Mouse (Mus musculus) liver, embryonic 12.5 days (tissue): ENCODE data around the gene Rcor1. TPM values are rescaled to one million over a fixed set of nuclear protein-coding genes. Genes with fewer than 3 reads are reported as not detected.

Source experiments
- ATAC-seq: fragments of 200-750 bp; cut with Nextera tagmentation; 2 replicates; pipeline ENCODE4 v1.8.0; 2017; ENCODE audit warnings: moderate number of reproducible peaks, mild to moderate bottlenecking, moderate library complexity
- H3K27ac ChIP-seq: fragments of 300-500 bp; sonication (generic); 2 replicates; pipeline ENCODE4 v1.5.1; 2016; ENCODE audit warnings: mild to moderate bottlenecking
- H3K27me3 ChIP-seq: fragments of 300-500 bp; sonication (generic); replicated peaks from 2 replicates; pipeline ENCODE4 v1.6.1; 2016; ENCODE audit warnings: mild to moderate bottlenecking, moderate library complexity
- H3K36me3 ChIP-seq: fragments of 300-500 bp; sonication (generic); 2 replicates; pipeline ENCODE4 v1.6.1; 2016; ENCODE audit warnings: mild to moderate bottlenecking, moderate library complexity
- H3K4me1 ChIP-seq: fragments of 300-500 bp; sonication (generic); 2 replicates; pipeline ENCODE4 v1.6.1; 2016
- H3K4me2 ChIP-seq: fragments of 300-500 bp; sonication (generic); 2 replicates; pipeline ENCODE4 v1.6.1; 2016; ENCODE audit warnings: mild to moderate bottlenecking, moderate library complexity
- H3K4me3 ChIP-seq: fragments of 300-500 bp; sonication (generic); 2 replicates; pipeline ENCODE4 v1.5.1; 2016; ENCODE audit warnings: mild to moderate bottlenecking, moderate library complexity
- H3K9ac ChIP-seq: fragments of 300-500 bp; sonication (generic); 2 replicates; pipeline ENCODE4 v1.6.1; 2016; ENCODE audit warnings: mild to moderate bottlenecking, moderate library complexity
- H3K9me3 ChIP-seq: fragments of 300-500 bp; sonication (generic); replicated peaks from 2 replicates; pipeline ENCODE4 v1.6.1; 2016; ENCODE audit warnings: mild to moderate bottlenecking, moderate library complexity
- WGBS: fragments of 180-500 bp; shearing (Covaris S2); methylation state at CpG from one replicate; pipeline ENCODE4 v1.1.7; 2016; ENCODE audit not compliant: insufficient replicate concordance; 5-methylcytosine and 5-hydroxymethylcytosine counted together
- polyA plus RNA-seq: library from polyadenylated mRNA; unstranded; fragments of >200 nt; fragmentation: Nextera tagmentation; extraction: Ambion mirVana; gene quantifications from 2 replicates; pipeline ENCODE4 v1.2.1, GENCODE M21; 2016

Rcor1 gene
- polyA plus RNA-seq, 1 experiment from 2014 or later = 8.5 TPM

GRCm38 (mm10) chr12:111005803-111006202 lies 33.3 kb upstream of the Rcor1 start:
- H3K9ac ChIP-seq = no peak overlapping the region
- WGBS = 83% methylated on average over 6 of the region's 6 CpGs
- H3K27me3 ChIP-seq = no peaks in the 10 kb centered on the region
- no peak overlapping the region for H3K4me3 ChIP-seq
- no peaks in the 10 kb centered on the region for H3K36me3 ChIP-seq
- ATAC-seq = no peak
- H3K9me3 ChIP-seq = no peaks in the 10 kb centered on the region
- no peak overlapping the region for H3K27ac ChIP-seq
- no peak overlapping the region for H3K4me2 ChIP-seq
- H3K4me1 ChIP-seq = peaks cover 62% of the 10 kb centered on the region

- H3K9ac ChIP-seq = no peak overlapping the region
- H3K4me2 ChIP-seq = no peak overlapping the region
- no peak for ATAC-seq
- H3K36me3 ChIP-seq = no peaks in the 10 kb centered on the region
- H3K4me3 ChIP-seq = no peak overlapping the region
- WGBS = 72% methylated on average over 5 of the region's 5 CpGs
- no peaks in the 10 kb centered on the region for H3K27me3 ChIP-seq
- H3K4me1 ChIP-seq = peaks cover 66% of the 10 kb centered on the region
- no peaks in the 10 kb centered on the region for H3K9me3 ChIP-seq
- peak overlapping the region; percentile 64; the same call in 1 of the 2 replicates for H3K27ac ChIP-seq
These were observed 32.8 kb upstream of the Rcor1 start for GRCm38 (mm10) chr12:111006339-111006738.

- Histone ChIP-seq H3K4me3 (no peak overlapping the region), H3K9ac (peak overlapping the region; percentile 15), H3K27me3 (no peaks in the 10 kb centered on the region), H3K27ac (peak overlapping the region; percentile 64), H3K4me2 (peak overlapping the region; percentile 36), H3K4me1 (peaks cover 70% of the 10 kb centered on the region), H3K36me3 (no peaks in the 10 kb centered on the region), H3K9me3 (no peaks in the 10 kb centered on the region)
- 24% methylated on average over 14 of the region's 14 CpGs for WGBS
- peak; percentile 63 for ATAC-seq
These were observed 31.7 kb upstream of the Rcor1 start for GRCm38 (mm10) chr12:111007134-111008103.

GRCm38 (mm10) chr12:111008500-111009490 lies 30.4 kb upstream of the Rcor1 start:
- Histone ChIP-seq H3K9me3 (no peaks in the 10 kb centered on the region; the same call in 1 of the 2 replicates), H3K4me2 (peak overlapping the region; percentile 36), H3K36me3 (no peaks in the 10 kb centered on the region), H3K9ac (peak overlapping the region; percentile 12), H3K4me3 (no peak overlapping the region), H3K27me3 (no peaks in the 10 kb centered on the region), H3K27ac (peak overlapping the region; percentile 64), H3K4me1 (peaks cover 68% of the 10 kb centered on the region)
- ATAC-seq = peak; percentile 34; the same call in 1 of the 2 replicates
- WGBS = 50% methylated on average over 11 of the region's 11 CpGs

- ATAC-seq = peak; percentile 70
- H3K27ac ChIP-seq = peak overlapping the region; percentile 64
- H3K4me3 ChIP-seq = no peak overlapping the region
- 25% methylated on average over 6 of the region's 6 CpGs for WGBS
- H3K27me3 ChIP-seq = no peaks in the 10 kb centered on the region
- peak overlapping the region; percentile 36 for H3K4me2 ChIP-seq
- H3K36me3 ChIP-seq = no peaks in the 10 kb centered on the region
- H3K4me1 ChIP-seq = peaks cover 61% of the 10 kb centered on the region
- H3K9me3 ChIP-seq = no peaks in the 10 kb centered on the region; the same call in 1 of the 2 replicates
- peak overlapping the region; percentile 33 for H3K9ac ChIP-seq
These were observed 29.4 kb upstream of the Rcor1 start for GRCm38 (mm10) chr12:111009615-111010257.

GRCm38 (mm10) chr12:111016807-111017206 lies 22.3 kb upstream of the Rcor1 start:
- Histone ChIP-seq H3K4me2 (no peak overlapping the region), H3K9me3 (no peaks in the 10 kb centered on the region; the same call in 1 of the 2 replicates)

GRCm38 (mm10) chr12:111018068-111018467 lies 21.1 kb upstream of the Rcor1 start:
- Histone ChIP-seq H3K27me3 (no peaks in the 10 kb centered on the region), H3K4me1 (peaks cover 9% of the 10 kb centered on the region), H3K4me3 (no peak overlapping the region), H3K9me3 (no peaks in the 10 kb centered on the region; the same call in 1 of the 2 replicates), H3K36me3 (no peaks in the 10 kb centered on the region), H3K9ac (no peak overlapping the region), H3K4me2 (no peak overlapping the region), H3K27ac (no peak overlapping the region)
- WGBS = 89% methylated on average over 11 of the region's 11 CpGs
- ATAC-seq = no peak

More at GRCm38 (mm10) chr12:111016807-111017206, 22.3 kb upstream of the Rcor1 start:
- Histone ChIP-seq H3K4me1 (peaks cover 8% of the 10 kb centered on the region), H3K4me3 (no peak overlapping the region), H3K9ac (no peak overlapping the region), H3K27me3 (no peaks in the 10 kb centered on the region), H3K27ac (no peak overlapping the region), H3K36me3 (no peaks in the 10 kb centered on the region)
- no peak for ATAC-seq
- 46% methylated on average over 3 of the region's 3 CpGs for WGBS

- 78% methylated on average over 2 of the region's 2 CpGs for WGBS
These were observed 20.1 kb upstream of the Rcor1 start for GRCm38 (mm10) chr12:111019086-111019485.

GRCm38 (mm10) chr12:111021138-111021537 lies 18.0 kb upstream of the Rcor1 start:
- WGBS = 54% methylated on average over 1 of the region's 1 CpGs
- ATAC-seq = no peak
- Histone ChIP-seq H3K9me3 (no peaks in the 10 kb centered on the region), H3K4me1 (peaks cover 9% of the 10 kb centered on the region), H3K4me3 (no peak overlapping the region), H3K27me3 (no peaks in the 10 kb centered on the region), H3K4me2 (no peak overlapping the region), H3K36me3 (no peaks in the 10 kb centered on the region), H3K9ac (no peak overlapping the region), H3K27ac (no peak overlapping the region)

More at GRCm38 (mm10) chr12:111019086-111019485, 20.1 kb upstream of the Rcor1 start:
- Histone ChIP-seq H3K4me3 (no peak overlapping the region), H3K36me3 (no peaks in the 10 kb centered on the region), H3K27me3 (no peaks in the 10 kb centered on the region), H3K4me2 (no peak overlapping the region), H3K27ac (no peak overlapping the region), H3K9me3 (no peaks in the 10 kb centered on the region), H3K4me1 (peaks cover 9% of the 10 kb centered on the region), H3K9ac (no peak overlapping the region)
- no peak for ATAC-seq

GRCm38 (mm10) chr12:111021577-111021976 lies 17.6 kb upstream of the Rcor1 start:
- no peaks in the 10 kb centered on the region for H3K27me3 ChIP-seq
- ATAC-seq = no peak
- H3K4me1 ChIP-seq = peaks cover 6% of the 10 kb centered on the region
- H3K4me3 ChIP-seq = no peak overlapping the region
- H3K9me3 ChIP-seq = no peaks in the 10 kb centered on the region
- no peak overlapping the region for H3K9ac ChIP-seq
- no peaks in the 10 kb centered on the region for H3K36me3 ChIP-seq
- 28% methylated on average over 3 of the region's 3 CpGs for WGBS
- no peak overlapping the region for H3K4me2 ChIP-seq
- no peak overlapping the region for H3K27ac ChIP-seq
